ENCODE assay signal across 15 mouse cellular contexts in genomic region chr4:152554421-152554820, GRCm38 (mm10).
A peak's percentile ranks its signal among the peaks of the same experiment; 100 is the strongest.
DNase-seq lines count a peak whose midpoint lies in the region; ATAC-seq lines count a peak whose summit lies in the region.
"Had no signal": no experiment of that assay in that cellular context is flagged by ENCODE, and none has a peak within 500 bp of the region (broad histone marks: within the 10 kb centered on the region; RNA-seq: fewer than 3 reads in every experiment).

No protein-coding gene starts in this region.

- no peak overlapping the region for H3K4me2 ChIP-seq in heart, embryonic 12.5 days
- no peak overlapping the region for H3K4me2 ChIP-seq in midbrain, embryonic 12.5 days (replicated peaks)
- H3K4me2 ChIP-seq in midbrain, embryonic 14.5 days (ENCODE audit: low read length), result no peak overlapping the region
- H3K4me2 ChIP-seq: embryonic facial prominence, embryonic 15.5 days; hindbrain, embryonic 12.5 days; kidney, embryonic 15.5 days; liver, embryonic 12.5 days; midbrain, embryonic 11.5 days had no signal

- no peak overlapping the region for H3K9ac ChIP-seq in heart, embryonic 12.5 days
- no peak overlapping the region; the same call in 1 of the 2 replicates for H3K9ac ChIP-seq in midbrain, embryonic 12.5 days (replicated peaks)
- no peak overlapping the region for H3K9ac ChIP-seq in midbrain, embryonic 14.5 days (replicated peaks; ENCODE audit: low read length)
- H3K9ac ChIP-seq: embryonic facial prominence, embryonic 15.5 days; hindbrain, embryonic 12.5 days; kidney, embryonic 15.5 days; liver, embryonic 12.5 days had no signal

- DNase-seq in heart, adult 18-20 months, result peak; percentile 45 to 53
- no peak for DNase-seq in midbrain, embryonic 14.5 days
- DNase-seq in gastrocnemius, postnatal 14 days, result peak; percentile 79
- no peak for DNase-seq in limb, embryonic 10.5 days (ENCODE audit: low spot score)
- no peak for DNase-seq in adrenal gland, adult (ENCODE audit: inconsistent age in 2 of 2, low spot score in 1 of 2)
- DNase-seq: adrenal gland, postnatal 36 days had no signal

- H3K36me3 ChIP-seq in heart, embryonic 12.5 days, result no peaks in the 10 kb centered on the region
- H3K36me3 ChIP-seq in midbrain, embryonic 12.5 days, result 0 out of 2 replicates have a peak, but pooled peaks cover 7% of the 10 kb centered on the region
- no peaks in the 10 kb centered on the region for H3K36me3 ChIP-seq in midbrain, embryonic 14.5 days (ENCODE audit: control insufficient read depth, insufficient read depth, low read length)
- no peaks in the 10 kb centered on the region for H3K36me3 ChIP-seq in limb, embryonic 10.5 days
- H3K36me3 ChIP-seq: embryonic facial prominence, embryonic 15.5 days; kidney, embryonic 15.5 days; liver, embryonic 12.5 days had no signal

- intact Hi-C loops in gastrocnemius, postnatal 14 days (cut with DNase I; ENCODE audit: low total_unique reads), result no loop called here

- peaks cover 15% of the 10 kb centered on the region for H3K4me1 ChIP-seq in heart, embryonic 12.5 days (replicated peaks)
- peaks cover 26% of the 10 kb centered on the region for H3K4me1 ChIP-seq in midbrain, embryonic 12.5 days
- peaks cover 10% of the 10 kb centered on the region for H3K4me1 ChIP-seq in midbrain, embryonic 14.5 days (ENCODE audit: control insufficient read depth, insufficient read depth, low read length)
- H3K4me1 ChIP-seq in limb, embryonic 10.5 days, result peaks cover 24% of the 10 kb centered on the region
- H3K4me1 ChIP-seq: liver, embryonic 12.5 days had no signal

- no peaks in the 10 kb centered on the region for H3K9me3 ChIP-seq in heart, embryonic 12.5 days (replicated peaks)
- H3K9me3 ChIP-seq in midbrain, embryonic 12.5 days, result no peaks in the 10 kb centered on the region
- H3K9me3 ChIP-seq in midbrain, embryonic 14.5 days (ENCODE audit: control insufficient read depth, low read length), result no peaks in the 10 kb centered on the region
- H3K9me3 ChIP-seq in limb, embryonic 10.5 days (replicated peaks), result no peaks in the 10 kb centered on the region
- H3K9me3 ChIP-seq: embryonic facial prominence, embryonic 15.5 days; hindbrain, embryonic 12.5 days; kidney, embryonic 15.5 days; liver, embryonic 12.5 days had no signal

- H3K27ac ChIP-seq in heart, embryonic 12.5 days (ENCODE audit: poor library complexity, severe bottlenecking), result no peak overlapping the region
- H3K27ac ChIP-seq in midbrain, embryonic 12.5 days (replicated peaks), result 0 out of 2 replicates have a peak overlapping the region, but pooled peaks have one; percentile 10
- H3K27ac ChIP-seq in midbrain, embryonic 14.5 days (replicated peaks; ENCODE audit: low read depth, low read length), result no peak overlapping the region
- peak overlapping the region; percentile 14; the same call in 1 of the 2 replicates for H3K27ac ChIP-seq in limb, embryonic 10.5 days
- H3K27ac ChIP-seq: embryonic facial prominence, embryonic 15.5 days; hindbrain, embryonic 12.5 days; kidney, embryonic 15.5 days; left cerebral cortex, adult 2 months; liver, embryonic 12.5 days had no signal

- H3K27me3 ChIP-seq in heart, embryonic 12.5 days (replicated peaks), result peaks cover 20% of the 10 kb centered on the region
- no peaks in the 10 kb centered on the region for H3K27me3 ChIP-seq in midbrain, embryonic 12.5 days
- H3K27me3 ChIP-seq in midbrain, embryonic 14.5 days (ENCODE audit: control insufficient read depth, insufficient read depth, low read length), result no peaks in the 10 kb centered on the region
- no peaks in the 10 kb centered on the region for H3K27me3 ChIP-seq in limb, embryonic 10.5 days (ENCODE audit: low read depth, poor library complexity, severe bottlenecking)
- H3K27me3 ChIP-seq: embryonic facial prominence, embryonic 15.5 days; kidney, embryonic 15.5 days; liver, embryonic 12.5 days had no signal

- WGBS in heart, embryonic 12.5 days, result 31% methylated on average over 18 of the region's 18 CpGs
- WGBS in midbrain, embryonic 12.5 days, result 71% methylated on average over 18 of the region's 18 CpGs
- WGBS in midbrain, embryonic 14.5 days, result 58% methylated on average over 18 of the region's 18 CpGs
- WGBS in limb, embryonic 10.5 days, result 73% methylated on average over 18 of the region's 18 CpGs

- ATAC-seq in heart, embryonic 12.5 days (ENCODE audit: insufficient number of reproducible peaks, low FRiP score), result no peak
- no peak for ATAC-seq in midbrain, embryonic 12.5 days (ENCODE audit: low FRiP score, low read depth)
- ATAC-seq in midbrain, embryonic 14.5 days (ENCODE audit: low FRiP score, low TSS enrichment), result no peak
- ATAC-seq: CD4-positive, CD25-positive, alpha-beta regulatory T cell, adult 4 months; liver, embryonic 12.5 days had no signal

- no peak overlapping the region for H3K4me3 ChIP-seq in heart, embryonic 12.5 days
- no peak overlapping the region for H3K4me3 ChIP-seq in midbrain, embryonic 12.5 days
- H3K4me3 ChIP-seq in midbrain, embryonic 14.5 days (replicated peaks; ENCODE audit: low read depth, low read length), result no peak overlapping the region
- H3K4me3 ChIP-seq in limb, embryonic 10.5 days, result no peak overlapping the region
- H3K4me3 ChIP-seq: embryonic facial prominence, embryonic 15.5 days; hindbrain, embryonic 12.5 days; kidney, embryonic 15.5 days; left cerebral cortex, adult 2 months; liver, embryonic 12.5 days had no signal

Comparison
In these comparisons a context has a peak if more than half of its experiments do, and no peak if none do; other contexts are left out.
1. H3K27ac ChIP-seq: peak in midbrain, embryonic 12.5 days (single experiment) and limb, embryonic 10.5 days (single experiment); none in heart, embryonic 12.5 days (single experiment) and midbrain, embryonic 14.5 days (single experiment).
2. DNase-seq: peak in heart, adult 18-20 months (2 of 2) and gastrocnemius, postnatal 14 days (single experiment); none in midbrain, embryonic 14.5 days (single experiment), limb, embryonic 10.5 days (single experiment) and adrenal gland, adult (0 of 2).